Mouse (Mus musculus) T-helper 1 cell (primary cell): ENCODE measurements around the gene Acta1.

ENCODE experiments used
- in situ Hi-C: fragments of 300-600 bp; cut with MboI, MseI; formaldehyde crosslinking; loops from one replicate; pipeline ENCODE4 v1.15.1; 2025; ENCODE audit warnings: high pct_unique_total_duplicates

Acta1 gene

DNA sequence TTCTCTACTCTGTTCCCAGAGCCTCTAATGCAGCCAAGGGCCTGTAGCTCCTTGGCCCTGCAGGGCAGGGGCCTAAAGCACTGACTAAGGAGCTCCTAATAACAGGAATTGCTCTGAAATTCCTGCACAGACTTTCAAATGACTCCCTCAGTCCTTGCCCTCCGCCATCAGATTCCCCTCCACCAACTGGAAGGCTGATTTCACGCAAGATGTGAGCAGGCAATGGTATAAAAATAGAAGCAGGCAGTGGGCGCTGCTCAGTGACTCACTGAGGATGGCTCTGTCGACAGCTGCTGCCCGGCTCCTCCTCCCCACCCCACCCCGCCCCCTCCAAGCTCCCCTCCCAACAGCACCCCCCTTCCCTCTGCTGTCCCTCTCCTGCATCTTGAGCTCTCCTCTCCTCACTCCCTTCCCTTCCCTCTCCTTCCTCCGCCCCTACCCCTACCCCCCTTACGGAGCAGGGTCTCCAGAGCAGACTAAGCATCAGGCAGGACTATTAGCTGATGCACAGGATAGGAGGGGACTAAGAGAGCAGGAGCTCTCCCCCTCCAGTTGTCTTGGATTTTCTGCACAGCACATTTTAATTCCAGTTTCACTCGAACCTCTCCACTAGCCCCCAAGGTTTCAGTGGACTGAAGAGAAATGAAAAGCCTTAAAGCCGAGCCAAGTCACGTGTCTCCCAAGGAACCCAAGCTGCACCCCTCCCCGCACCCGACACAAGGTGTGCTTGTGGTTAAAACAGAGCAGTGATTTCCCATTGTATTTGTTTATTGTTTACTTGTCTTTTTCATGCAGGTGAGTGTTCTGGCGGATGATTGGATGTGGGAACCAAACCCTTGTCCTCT lies 9.6 kb downstream of the Acta1 start:
- in situ Hi-C loops = loop anchor here (25.0 kb wide), 1 partner anchor 2002 kb away; the partner anchor contains the start of gene Pcnx2

DNA sequence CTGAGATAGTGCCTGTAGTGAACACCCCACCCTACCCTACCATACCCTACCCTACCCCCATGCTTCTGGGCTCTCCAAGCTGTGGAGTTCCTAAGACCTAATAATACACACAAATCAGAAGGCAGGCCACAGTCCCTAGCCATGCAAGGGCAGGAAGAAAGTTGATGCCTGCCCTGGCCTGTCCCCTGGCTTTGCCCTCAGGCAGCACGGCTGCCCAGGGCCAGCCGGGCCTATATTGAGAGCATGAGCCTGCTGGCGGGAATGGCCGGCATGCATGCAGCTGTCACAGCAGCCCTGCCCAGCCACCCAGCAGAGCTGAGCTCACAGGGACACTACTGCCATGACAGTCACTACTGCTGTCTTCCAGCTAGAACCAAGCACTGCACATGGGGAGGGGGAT lies 11.5 kb downstream of the Acta1 start:
- in situ Hi-C loops = loop anchor here (25.0 kb wide), 1 partner anchor 2004 kb away; the partner anchor contains the start of gene Pcnx2

DNA sequence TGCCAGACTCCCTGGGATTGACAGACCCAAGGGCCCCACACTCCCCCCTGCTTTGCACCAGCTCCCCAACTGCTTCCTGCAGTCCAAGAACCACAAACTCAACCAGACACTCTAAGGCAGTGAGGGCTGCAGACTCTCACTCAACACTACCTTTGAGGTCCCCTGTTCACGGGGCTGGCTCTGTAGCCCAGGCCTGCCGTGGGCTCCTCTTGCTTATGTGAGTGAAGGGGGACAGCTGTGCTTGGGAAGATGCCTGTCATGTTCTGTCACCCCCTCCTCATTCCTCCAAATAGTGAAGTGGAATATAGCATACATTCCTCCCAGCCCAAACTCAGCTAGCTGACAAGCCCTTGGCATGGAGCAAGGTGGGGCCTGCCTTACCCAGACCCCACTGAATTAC lies 12.1 kb downstream of the Acta1 start:
- in situ Hi-C loops = loop anchor here (25.0 kb wide), 1 partner anchor 2005 kb away; the partner anchor contains the start of gene Pcnx2

DNA sequence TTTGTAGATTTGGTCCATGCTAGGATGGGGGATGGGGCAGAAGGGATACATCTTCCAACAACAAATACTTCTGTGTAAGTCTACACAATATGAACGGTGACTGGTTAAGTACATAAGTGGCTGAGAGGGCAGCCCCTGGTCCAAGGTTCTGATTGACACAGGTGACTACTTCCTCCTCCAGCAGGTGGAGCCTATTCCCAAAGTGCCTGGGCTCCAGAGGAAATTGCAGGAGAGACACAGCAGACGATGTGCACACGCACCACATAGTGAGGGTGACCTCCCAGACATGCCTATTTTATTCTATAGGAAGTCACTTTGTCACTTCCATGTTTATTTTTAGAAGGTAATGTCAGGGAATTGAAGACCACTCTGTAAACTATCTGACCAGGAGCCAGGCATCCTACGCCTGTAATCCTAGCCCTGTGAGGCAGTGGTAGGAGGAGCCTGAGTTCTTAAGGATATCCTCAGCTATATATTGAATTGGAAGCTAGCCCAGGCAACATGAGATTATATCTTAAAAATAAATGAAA lies 13.7 kb downstream of the Acta1 start:
- in situ Hi-C loops = loop anchor here (25.0 kb wide), 1 partner anchor 2006 kb away; the partner anchor contains the start of gene Pcnx2

DNA sequence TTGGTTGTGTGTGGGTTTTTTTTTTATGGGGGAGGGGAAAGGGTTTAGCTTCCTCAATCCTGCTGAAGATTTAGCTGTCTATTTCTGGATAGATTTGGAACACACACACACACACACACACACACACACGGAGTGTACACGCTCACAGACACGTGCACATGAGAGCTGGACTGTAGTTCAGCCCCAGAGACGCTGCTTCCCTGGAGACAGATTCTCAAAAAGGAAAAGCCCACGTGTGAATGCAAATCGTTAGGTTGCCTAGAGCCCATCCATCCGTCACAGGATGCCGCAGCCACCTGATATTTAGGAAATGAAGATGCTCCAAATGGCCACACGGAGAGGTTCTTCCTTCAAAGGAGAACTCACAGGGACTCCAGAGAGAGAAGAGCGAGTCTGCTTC lies 14.3 kb downstream of the Acta1 start:
- in situ Hi-C loops = loop anchor here (25.0 kb wide), 1 partner anchor 2007 kb away; the partner anchor contains the start of gene Pcnx2

DNA sequence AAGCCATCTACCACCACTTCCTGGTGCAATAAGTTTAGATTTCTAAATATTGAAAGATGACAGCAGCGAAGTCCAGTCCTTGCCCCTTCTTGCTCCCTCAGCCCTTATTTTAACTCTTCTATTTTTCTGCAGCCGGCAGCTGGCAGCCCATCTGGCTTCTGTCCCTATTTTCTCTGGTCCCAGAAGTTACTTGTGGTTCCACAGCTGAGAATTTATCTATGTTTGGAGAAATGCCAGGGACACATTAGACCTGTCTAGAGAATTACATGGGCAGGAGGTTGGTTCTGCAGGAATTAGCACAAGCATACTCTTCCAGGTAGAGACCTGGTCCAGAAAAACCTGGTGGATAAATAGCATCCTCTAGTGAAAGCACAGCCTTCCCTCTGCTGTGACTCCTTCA lies 16.7 kb downstream of the Acta1 start:
- in situ Hi-C loops = loop anchor here (25.0 kb wide), 1 partner anchor 2009 kb away; the partner anchor contains the start of gene Pcnx2

DNA sequence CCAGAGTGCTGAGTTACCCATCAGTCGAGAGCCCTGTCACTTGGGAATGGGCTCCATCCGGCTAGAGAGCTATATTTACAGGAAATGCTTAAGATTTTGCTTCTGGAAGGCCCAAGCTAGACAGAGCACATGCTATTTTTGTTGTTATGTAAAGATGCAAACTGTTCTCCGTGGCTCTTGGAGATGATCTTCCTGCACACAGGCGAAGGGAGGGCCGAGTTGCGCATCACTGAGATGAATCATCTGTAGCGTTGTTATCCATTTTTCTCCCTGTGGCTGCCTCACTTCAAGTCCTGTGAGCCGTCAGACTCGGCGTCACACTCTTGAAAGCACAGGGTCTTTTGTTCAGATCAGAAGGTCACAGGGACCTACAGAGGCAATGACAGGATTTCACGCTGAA lies 20.2 kb downstream of the Acta1 start:
- in situ Hi-C loops = loop anchor here (5.0 kb wide), 1 partner anchor 102 kb away; no protein-coding TSS in a partner anchor

DNA sequence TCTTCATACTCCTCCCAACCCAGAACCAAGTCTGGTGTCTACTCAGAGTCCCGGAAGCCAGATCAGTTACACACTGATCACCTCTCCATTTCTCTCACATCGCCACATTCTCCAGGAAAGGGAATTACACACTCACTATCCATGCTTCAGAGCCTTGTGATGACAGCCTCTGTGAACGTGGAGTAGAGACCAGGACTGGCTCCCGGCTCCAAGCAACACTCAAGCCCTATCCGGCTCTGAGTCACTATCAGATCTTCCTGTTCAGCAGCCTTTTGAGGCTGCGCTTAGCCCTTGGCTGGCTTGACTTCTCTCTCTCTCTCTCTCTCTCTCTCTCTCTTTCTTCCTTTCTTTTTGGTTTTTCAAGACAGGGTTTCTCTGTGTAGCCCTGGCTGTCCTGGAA lies 21.2 kb downstream of the Acta1 start:
- in situ Hi-C loops = loop anchor here (5.0 kb wide), 1 partner anchor 101 kb away; no protein-coding TSS in a partner anchor

DNA sequence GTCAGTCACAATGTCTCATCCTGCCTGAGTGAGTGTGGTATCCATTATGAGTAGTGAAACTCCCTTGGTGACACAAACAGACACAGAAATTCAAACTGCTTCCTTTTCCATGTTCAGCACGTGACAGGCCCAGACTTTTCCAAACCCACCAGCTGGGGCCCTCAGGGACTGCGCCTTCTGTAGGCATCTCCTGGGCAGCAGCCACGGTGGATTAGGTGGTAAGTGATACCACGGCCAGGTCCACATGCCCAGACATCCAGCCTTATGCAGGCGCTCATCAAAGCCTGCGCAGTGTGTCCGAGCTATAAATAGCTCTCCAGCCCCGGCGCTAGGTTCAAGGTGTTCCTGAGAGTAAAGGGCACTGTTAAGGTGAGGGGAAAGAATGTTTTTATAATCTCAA lies 22.5 kb downstream of the Acta1 start:
- in situ Hi-C loops = loop anchor here (5.0 kb wide), 1 partner anchor 100 kb away; no protein-coding TSS in a partner anchor

DNA sequence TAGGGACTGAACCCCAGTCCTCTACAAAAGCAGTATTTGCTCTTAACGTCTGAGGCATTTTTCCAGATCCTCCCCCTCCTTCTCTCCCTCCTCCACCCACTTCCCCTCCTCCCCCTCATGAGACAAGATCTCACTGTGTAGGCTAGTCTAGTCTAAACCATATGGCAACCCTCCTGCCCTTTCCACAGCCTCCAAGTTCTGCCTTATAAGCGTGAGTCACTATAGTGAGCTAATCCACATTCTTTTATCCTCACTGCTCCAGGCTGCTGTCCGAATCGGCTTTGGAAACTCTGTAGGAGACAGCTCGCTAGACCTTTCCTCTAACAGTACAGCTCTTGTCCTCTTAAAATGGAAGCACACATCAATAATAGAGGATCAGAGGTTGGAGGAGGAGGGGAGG lies 27.6 kb downstream of the Acta1 start:
- in situ Hi-C loops = no loop called here

DNA sequence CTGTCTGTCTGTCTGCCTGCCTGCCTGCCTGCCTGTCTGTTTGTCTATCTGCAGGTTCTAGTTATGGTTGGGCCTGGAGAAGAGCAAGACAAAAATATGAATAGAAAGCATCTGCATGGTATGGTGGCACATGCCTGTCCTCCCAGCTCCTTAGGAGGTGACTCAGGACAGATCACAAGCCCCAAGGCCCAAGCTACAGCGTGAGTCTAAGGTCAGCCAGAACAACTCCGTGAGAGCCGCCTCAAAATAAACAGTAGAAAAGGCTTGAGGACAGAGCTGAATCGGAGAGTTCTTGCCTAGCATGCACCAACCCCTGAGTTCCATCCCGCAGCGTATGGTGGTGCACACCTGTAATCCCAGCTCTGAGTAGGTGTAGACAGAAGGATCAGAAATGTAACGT lies 28.8 kb downstream of the Acta1 start:
- in situ Hi-C loops = no loop called here

DNA sequence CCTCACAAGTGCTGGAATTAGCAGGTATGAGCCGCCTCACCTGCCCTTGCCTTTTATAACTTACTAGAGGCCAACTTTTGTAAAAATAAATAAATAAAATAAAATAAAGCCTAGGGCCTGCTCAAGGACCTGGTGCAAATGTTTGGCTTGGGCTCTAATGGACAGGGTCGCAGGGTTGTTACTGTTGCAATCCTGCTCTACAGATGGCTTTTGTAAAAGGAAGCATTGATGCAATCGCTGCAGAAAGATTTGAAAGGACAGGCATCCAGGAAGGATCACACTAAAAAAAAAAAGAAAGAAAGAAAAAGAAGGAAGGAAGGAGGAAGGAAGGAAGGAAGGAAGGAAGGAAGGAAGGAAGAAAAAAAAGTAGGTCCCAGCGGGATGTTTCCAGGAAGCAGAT lies 34.2 kb downstream of the Acta1 start:
- in situ Hi-C loops = no loop called here

DNA sequence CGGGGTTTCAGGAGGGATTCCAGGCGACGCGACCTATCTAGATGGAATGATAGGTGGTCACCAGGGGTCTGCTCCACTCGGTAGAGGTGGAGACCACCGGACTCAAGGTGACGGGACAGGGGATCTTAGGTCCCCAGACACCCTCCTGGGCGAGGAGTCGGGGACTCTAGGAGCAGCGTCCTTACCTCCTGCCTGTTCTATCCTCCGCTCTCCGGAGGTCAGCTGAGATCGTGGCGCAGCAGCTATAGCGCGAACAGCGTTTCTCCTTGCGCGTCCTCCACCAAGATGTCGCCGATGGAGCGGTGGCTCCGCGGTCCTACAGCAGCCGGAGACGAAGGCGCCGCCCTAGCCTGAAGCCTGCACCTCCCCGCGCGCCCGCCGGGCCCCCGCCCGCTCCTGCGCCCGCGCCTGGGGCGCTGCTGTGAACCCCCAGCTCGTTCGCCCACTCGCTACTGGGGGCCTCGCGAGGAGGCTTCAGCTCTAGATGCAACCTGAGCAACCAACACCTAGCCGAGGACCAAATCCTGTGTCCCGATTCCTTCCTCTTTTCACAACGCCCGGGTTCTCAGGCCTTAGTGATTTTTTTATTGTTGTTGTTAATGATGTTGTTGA lies 34.8 kb downstream of the Acta1 start, which contains the start of gene Ccsap:
TSS of gene Ccsap (minus strand) at position 562 of the 612 bp plus-strand sequence.
- in situ Hi-C loops = no loop called here

DNA sequence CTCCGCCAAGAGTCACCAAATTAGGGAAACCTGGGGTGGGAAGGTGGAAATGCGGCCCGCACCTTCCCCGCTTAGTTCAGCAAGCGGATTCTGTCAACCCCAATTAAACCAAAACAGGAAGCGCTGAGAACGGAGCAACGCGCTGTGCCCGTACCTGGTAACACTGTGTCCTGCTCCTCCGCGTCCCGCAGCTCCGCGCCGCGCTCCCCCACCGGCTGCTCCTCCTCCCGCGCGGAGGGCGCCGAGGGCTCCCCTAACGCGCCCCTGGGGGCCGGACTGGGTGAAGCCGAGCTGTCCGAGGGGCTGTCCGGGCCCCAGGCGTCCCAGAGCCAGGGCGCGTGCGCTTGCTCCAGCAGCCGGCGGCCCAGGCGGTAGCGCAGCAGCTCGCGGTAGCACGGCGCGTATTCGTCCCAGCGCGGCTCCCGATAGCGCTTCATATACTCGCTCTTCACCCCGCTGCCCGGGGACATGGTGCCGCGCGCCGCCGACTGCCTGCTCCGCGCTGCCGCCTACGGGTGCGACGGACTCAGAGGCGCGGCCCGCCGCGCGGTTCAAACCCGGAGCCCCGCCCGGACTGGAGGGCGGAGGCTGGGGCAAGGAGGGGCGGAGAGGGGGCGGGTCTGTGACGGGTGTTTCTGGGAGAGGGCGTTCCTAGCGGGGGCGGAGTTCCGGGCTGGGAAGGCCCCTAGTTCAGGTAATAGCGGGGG lies 35.5 kb downstream of the Acta1 start:
- in situ Hi-C loops = no loop called here

DNA sequence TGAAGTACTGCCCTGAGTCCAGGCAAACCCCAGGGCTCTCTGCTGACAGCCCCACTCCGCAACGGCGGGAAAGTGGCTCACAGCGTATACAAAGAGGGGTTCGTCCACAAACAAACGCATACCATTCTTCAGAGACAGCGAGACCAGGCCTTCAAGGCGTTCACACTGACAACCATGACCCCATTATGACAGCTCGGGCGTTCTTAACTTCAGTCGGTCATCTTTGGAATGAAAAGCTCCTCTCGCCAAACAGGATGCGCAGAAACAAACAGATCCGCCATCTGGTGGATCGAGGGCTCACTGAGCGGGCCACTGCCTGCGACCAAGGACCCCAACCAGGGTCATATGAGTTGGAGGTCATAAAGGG lies 36.0 kb downstream of the Acta1 start:
- in situ Hi-C loops = no loop called here

DNA sequence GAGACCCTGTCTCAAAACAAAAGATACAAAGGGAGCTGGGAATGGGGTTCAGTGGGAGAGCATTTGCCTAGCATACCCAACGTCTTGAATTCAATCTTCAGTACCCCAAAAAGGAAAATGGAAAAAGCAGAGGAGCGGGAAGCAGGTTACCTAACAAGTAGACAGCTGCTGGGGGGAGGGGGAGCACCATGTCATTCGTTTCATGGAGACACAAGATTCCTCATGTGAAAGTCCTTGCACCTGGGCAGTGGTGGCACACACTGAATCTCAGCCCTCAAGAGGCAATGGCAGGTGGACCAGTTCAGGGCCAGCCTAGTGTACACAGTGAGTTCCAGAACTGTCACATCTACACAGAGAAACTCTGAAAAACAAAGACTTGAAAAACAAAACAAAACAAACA lies 37.2 kb downstream of the Acta1 start:
- in situ Hi-C loops = no loop called here

DNA sequence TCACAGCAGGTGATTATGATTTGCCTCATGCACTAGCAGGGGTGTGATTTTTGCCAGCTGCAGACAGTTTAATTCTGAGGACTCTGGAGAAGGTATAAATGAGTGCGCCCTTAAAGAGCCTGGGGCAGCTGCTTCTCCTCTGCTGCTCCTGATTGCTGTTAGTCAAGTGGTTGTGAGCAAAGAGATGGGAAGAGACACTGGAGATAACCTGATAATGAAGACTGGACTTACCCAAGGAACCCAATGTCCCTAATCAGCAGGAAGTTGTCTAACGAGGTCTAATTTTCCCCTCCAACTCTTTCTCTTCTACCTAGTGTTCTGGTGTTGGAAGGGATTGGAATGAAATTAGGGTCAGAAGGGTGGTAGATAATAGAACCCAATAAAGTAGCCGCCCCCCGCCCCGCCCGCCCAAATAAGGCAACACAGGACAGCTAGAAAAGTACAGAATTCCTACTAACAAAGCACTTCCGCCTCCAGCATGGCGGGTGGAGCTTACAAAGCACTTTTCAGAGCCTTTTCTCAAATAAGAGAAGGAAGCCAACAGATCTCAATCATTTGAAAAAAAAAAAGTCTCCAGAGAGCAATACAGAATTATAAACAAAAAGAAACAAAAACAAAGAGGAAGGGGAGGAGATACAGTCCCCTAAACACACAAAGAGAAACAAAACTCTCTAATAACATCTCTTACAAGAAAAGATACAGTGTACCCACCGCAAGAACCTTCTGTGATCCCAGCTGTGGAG lies 39.6 kb downstream of the Acta1 start:
- in situ Hi-C loops = no loop called here

DNA sequence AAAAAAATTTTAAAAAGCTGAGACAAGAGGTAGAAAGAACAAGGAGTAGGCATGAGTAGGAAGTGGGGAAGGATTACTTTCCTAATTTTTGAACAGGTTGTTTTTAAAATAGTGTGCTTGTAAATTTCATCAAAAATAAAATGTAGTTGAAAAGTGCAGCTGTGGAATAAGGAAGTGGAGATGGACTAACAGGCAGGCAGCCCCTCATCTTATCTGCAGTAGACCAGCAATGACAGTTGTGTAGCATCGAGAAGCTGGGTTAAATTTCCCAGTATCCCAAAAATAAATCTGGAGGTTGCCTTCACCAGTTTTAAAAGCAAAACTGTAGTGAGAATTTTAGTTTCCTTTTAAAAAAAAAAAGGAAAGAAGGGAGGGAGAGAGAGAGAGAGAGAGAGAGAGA lies 40.3 kb downstream of the Acta1 start:
- in situ Hi-C loops = no loop called here

DNA sequence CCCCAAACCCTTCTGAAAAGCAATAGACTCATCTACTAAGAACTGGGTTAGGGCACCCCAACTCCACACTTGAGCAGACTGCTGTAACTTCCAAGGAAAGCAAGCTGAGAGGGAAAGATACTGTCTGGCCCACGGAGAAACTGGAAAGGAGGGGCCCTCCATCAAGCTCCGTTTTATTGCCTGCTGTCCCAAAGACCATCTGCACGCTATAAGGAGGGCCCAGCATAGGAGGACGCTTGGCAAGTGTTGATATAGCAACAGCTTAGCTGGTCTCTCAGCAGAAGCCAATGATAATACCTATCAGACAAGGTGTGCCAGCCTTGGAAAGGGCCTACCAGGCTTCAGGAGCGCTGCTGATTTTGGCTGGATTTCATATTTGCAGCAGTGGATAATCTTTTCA lies 43.0 kb downstream of the Acta1 start:
- in situ Hi-C loops = no loop called here

DNA sequence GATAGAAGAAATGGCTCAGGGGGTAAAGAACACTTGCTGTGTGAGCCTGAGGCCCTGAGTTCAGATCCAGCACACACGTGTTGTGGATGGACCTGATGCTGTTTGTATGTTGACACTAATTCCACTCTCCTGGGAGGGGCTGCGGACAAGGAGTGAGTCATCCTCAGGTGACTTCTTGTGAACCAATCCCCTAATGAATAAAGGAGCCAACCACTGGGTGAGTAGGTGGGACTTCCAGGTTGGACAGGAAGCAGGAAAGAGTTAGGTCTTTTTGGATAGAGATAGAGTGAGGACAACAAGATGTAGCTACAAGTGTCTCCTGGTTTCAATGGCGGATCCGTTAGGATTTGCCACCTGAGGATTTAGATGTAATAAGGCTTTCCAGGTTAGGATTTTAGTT lies 45.2 kb downstream of the Acta1 start:
- in situ Hi-C loops = no loop called here

DNA sequence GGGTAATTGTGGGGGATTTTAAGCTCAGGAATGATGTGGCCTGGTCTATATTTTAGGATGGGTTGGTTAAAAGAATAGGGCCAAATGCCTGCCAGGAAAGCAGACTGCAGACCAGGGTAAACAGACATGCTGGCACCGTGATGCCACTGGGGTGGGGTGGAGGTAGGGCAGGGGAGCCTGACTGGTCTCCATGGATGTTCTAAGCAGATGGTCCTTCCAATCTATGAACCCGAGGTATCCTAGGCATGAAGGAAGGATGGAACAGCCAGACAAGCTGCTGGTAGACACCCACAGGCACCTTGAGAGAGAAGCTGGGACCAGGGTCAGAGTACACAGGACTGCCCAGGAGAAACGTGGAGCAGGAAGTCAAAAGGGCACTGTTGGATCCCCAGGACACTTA lies 47.0 kb downstream of the Acta1 start:
- in situ Hi-C loops = no loop called here
